Mouse (Mus musculus) heart, embryonic 10.5 days (tissue): ENCODE results near the gene Tnip3. TPM values are rescaled to one million over a fixed set of nuclear protein-coding genes. Genes with fewer than 3 reads are reported as not detected.

Experiments used
- DNase-seq: peaks from one replicate; pipeline ENCODE4 v3.0.0-alpha.2; 2017; ENCODE audit warnings: low spot score
- H3K27ac ChIP-seq: fragments of 300-500 bp; sonication (generic); 2 replicates; pipeline ENCODE4 v1.5.1; 2016; ENCODE audit warnings: mild to moderate bottlenecking
- H3K27me3 ChIP-seq: fragments of 300-500 bp; sonication (generic); 2 replicates; pipeline ENCODE4 v1.6.1; 2016; ENCODE audit warnings: mild to moderate bottlenecking; ENCODE audit not compliant: poor library complexity, insufficient read depth, severe bottlenecking
- H3K36me3 ChIP-seq: fragments of 300-500 bp; sonication (generic); 2 replicates; pipeline ENCODE4 v1.6.1; 2016; ENCODE audit warnings: mild to moderate bottlenecking, moderate library complexity
- H3K4me1 ChIP-seq: fragments of 300-500 bp; sonication (generic); 2 replicates; pipeline ENCODE4 v1.6.1; 2016; ENCODE audit warnings: mild to moderate bottlenecking
- H3K4me3 ChIP-seq: fragments of 300-500 bp; sonication (generic); 2 replicates; pipeline ENCODE4 v1.5.1; 2016; ENCODE audit warnings: mild to moderate bottlenecking, moderate library complexity
- H3K9me3 ChIP-seq: fragments of 300-500 bp; sonication (generic); 2 replicates; pipeline ENCODE4 v1.6.1; 2016; ENCODE audit warnings: mild to moderate bottlenecking, moderate library complexity
- WGBS: fragments of 180-500 bp; shearing (Covaris S2); methylation state at CpG from one replicate; pipeline ENCODE4 v1.1.7; 2016; 5-methylcytosine and 5-hydroxymethylcytosine counted together
- polyA plus RNA-seq: library from polyadenylated mRNA; unstranded; fragments of >200 nt; fragmentation: Nextera tagmentation; extraction: Ambion mirVana; gene quantifications from 2 replicates; pipeline ENCODE4 v1.2.1, GENCODE M21; 2016

Gene Tnip3
- polyA plus RNA-seq, 1 experiment from 2014 or later = not detected

- H3K4me1 ChIP-seq = no peaks in the 10 kb centered on the region; the same call in 1 of the 2 replicates
- H3K27ac ChIP-seq = no peak overlapping the region
- no peaks in the 10 kb centered on the region for H3K36me3 ChIP-seq
- H3K9me3 ChIP-seq = no peaks in the 10 kb centered on the region
- no peaks in the 10 kb centered on the region for H3K27me3 ChIP-seq
- no peak for DNase-seq
- no peak overlapping the region for H3K4me3 ChIP-seq
- WGBS = 58% methylated on average over 3 of the region's 3 CpGs
Measured at GRCm38 (mm10) chr6:65541094-65541493, 16.0 kb downstream of the Tnip3 start.

DNA sequence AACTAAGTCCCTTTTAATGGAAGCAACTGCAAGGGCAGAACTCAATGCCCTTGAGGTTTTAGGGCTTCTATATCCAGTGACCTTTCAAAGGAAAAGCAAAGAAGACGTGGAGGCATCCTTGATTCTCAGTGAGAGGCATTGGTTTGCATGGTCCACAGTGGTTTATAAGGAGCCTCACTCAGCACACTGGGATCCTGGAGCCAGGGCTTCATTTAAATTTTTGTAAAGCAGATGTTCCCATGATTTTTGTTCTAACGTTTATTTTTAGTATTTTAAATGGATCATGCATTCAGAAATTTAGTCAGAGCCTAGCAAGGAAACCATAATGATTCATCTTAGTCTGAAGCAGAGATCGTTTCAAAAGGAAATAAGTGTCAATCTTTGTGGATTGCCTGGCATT is 17.3 kb downstream of the Tnip3 start:
- DNase-seq = no peak
- 56% methylated on average over 3 of the region's 3 CpGs for WGBS
- no peak overlapping the region for H3K27ac ChIP-seq
- no peaks in the 10 kb centered on the region for H3K27me3 ChIP-seq
- H3K36me3 ChIP-seq = no peaks in the 10 kb centered on the region
- H3K4me3 ChIP-seq = no peak overlapping the region
- H3K4me1 ChIP-seq = no peaks in the 10 kb centered on the region; the same call in 1 of the 2 replicates
- H3K9me3 ChIP-seq = no peaks in the 10 kb centered on the region

DNA sequence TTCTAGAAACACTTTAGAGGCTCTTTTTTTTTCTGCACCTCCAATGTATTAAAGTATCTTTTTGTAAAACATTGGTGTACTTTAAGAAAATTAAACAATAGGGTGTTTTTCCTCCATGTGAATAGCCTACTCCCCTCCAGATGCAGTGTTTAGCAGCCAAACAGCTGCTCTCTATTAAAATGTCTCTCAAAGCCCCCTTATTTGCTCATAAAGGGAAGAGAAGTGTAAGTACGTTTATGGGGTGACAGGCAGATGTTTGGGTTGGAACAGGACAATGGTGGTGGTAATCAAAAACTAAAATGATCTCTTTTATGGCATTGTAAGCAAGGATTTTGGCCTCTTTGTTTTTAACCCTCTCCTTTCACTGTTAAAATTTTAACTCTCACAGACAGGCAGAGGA is 17.8 kb downstream of the Tnip3 start:
- no peaks in the 10 kb centered on the region for H3K9me3 ChIP-seq
- H3K4me1 ChIP-seq = no peaks in the 10 kb centered on the region
- 61% methylated on average over 1 of the region's 1 CpGs for WGBS
- H3K36me3 ChIP-seq = no peaks in the 10 kb centered on the region
- no peak overlapping the region for H3K4me3 ChIP-seq
- DNase-seq = no peak
- H3K27me3 ChIP-seq = no peaks in the 10 kb centered on the region
- H3K27ac ChIP-seq = no peak overlapping the region

DNA sequence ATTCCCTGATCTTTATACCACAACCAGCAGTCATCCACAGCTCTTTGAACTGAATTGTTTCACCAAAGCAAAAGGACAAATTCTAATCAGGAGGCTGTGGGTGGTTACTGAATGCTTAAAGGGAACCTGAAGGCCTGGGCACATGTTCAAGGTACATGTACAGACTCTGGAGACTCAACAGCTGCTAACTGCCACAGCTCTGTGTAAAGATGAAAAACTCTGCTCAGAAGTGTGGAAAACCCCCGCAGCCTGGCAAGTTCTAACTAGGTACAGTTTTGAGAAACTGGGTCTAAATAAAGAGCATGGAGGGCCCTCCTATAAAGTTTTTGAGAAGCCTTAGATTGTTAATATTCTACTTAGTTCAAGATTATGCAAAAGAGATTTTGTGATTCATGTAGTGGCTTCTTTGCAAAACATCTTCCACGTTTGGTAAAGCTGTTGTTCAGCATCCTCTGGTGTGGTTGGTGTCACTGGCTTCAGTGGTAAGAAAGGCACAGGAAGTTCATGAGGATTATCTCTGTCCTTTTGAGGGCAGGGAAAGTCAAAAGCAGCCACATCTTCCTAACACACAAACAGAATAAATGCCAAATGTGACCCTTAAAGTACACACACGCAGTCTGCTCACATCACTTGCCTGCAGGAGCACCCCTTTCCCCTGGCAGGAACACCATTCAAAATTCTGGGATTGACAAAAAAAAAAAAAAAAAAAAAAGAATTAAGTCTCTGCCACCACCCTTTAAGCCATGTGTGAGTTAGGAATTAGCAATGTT is 39.0 kb downstream of the Tnip3 start:
- Histone ChIP-seq H3K27me3 (no peaks in the 10 kb centered on the region), H3K36me3 (no peaks in the 10 kb centered on the region), H3K9me3 (no peaks in the 10 kb centered on the region), H3K27ac (no peak overlapping the region), H3K4me3 (no peak overlapping the region), H3K4me1 (no peaks in the 10 kb centered on the region)
- WGBS = 68% methylated on average over 3 of the region's 3 CpGs
- no peak for DNase-seq

- 40% methylated on average over 2 of the region's 2 CpGs for WGBS
- Histone ChIP-seq H3K9me3 (no peaks in the 10 kb centered on the region), H3K36me3 (no peaks in the 10 kb centered on the region), H3K27me3 (no peaks in the 10 kb centered on the region), H3K27ac (no peak overlapping the region), H3K4me3 (no peak overlapping the region), H3K4me1 (no peaks in the 10 kb centered on the region)
- DNase-seq = no peak
Measured at GRCm38 (mm10) chr6:65564657-65565039, 39.5 kb downstream of the Tnip3 start.

DNA sequence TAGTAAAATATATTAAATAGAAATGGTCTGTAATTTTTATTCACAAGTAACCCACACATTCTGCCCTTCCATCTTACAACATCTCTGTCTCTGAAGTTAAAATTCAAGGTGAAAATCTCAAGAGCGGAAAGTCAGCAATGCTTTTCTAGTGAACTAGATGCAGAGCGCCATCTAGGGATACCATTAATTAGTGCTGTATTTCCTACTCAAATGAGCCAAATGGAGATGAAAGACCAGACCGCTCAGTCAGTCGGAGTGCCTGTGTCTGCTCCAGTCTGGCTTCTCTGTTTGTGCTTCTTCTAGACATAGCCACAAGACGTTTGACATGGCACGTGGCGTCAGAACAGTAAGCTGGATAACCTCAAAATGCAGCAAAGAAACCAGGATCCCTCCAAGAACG is 44.6 kb downstream of the Tnip3 start:
- DNase-seq = no peak
- Histone ChIP-seq H3K4me1 (no peaks in the 10 kb centered on the region), H3K36me3 (no peaks in the 10 kb centered on the region), H3K4me3 (no peak overlapping the region), H3K9me3 (no peaks in the 10 kb centered on the region), H3K27me3 (no peaks in the 10 kb centered on the region), H3K27ac (no peak overlapping the region)
- WGBS = 31% methylated on average over 8 of the region's 8 CpGs

GRCm38 (mm10) chr6:65578151-65578973 is 53.2 kb downstream of the Tnip3 start:
- Histone ChIP-seq H3K36me3 (no peaks in the 10 kb centered on the region), H3K4me1 (peaks cover 6% of the 10 kb centered on the region; the same call in 1 of the 2 replicates), H3K27me3 (no peaks in the 10 kb centered on the region), H3K27ac (peak overlapping the region; percentile 73), H3K9me3 (no peaks in the 10 kb centered on the region), H3K4me3 (no peak overlapping the region)
- DNase-seq = no peak
- WGBS = 49% methylated on average over 8 of the region's 8 CpGs

DNA sequence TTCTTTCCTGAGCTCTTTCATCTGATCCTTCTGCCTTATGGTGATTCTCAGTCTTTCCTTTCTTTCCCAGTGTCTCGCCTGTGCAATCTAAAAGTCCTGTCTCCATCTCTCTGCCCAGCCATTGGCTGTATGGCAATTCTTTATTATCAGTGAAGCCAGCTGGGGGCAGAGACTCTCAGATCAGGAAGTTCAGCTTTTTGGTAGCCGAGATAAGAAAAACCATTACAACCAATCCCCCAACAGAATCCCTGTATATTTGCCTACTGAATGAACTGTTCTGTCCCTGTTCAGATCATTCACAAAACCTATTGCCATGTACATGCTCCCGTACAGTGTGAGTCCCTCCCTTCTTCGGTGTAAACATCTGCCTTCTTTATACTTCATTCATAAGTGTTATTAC is 57.9 kb downstream of the Tnip3 start:
- no peaks in the 10 kb centered on the region for H3K9me3 ChIP-seq
- DNase-seq = no peak
- no peaks in the 10 kb centered on the region for H3K36me3 ChIP-seq
- H3K27me3 ChIP-seq = no peaks in the 10 kb centered on the region
- no peak overlapping the region for H3K4me3 ChIP-seq
- 66% methylated on average over 4 of the region's 4 CpGs for WGBS
- peaks cover 13% of the 10 kb centered on the region; the same call in 1 of the 2 replicates for H3K4me1 ChIP-seq
- H3K27ac ChIP-seq = no peak overlapping the region

- no peak for DNase-seq
- Histone ChIP-seq H3K4me1 (peaks cover 8% of the 10 kb centered on the region; the same call in 1 of the 2 replicates), H3K36me3 (no peaks in the 10 kb centered on the region), H3K27me3 (no peaks in the 10 kb centered on the region), H3K9me3 (no peaks in the 10 kb centered on the region), H3K27ac (peak overlapping the region; percentile 59; the same call in 1 of the 2 replicates), H3K4me3 (no peak overlapping the region)
- WGBS = 39% methylated on average over 4 of the region's 4 CpGs
Measured at GRCm38 (mm10) chr6:65584870-65585332, 59.8 kb downstream of the Tnip3 start.

GRCm38 (mm10) chr6:65585333-65586053 is 60.4 kb downstream of the Tnip3 start:
- Histone ChIP-seq H3K4me3 (no peak overlapping the region), H3K27ac (no peak overlapping the region), H3K36me3 (no peaks in the 10 kb centered on the region), H3K9me3 (no peaks in the 10 kb centered on the region), H3K27me3 (no peaks in the 10 kb centered on the region), H3K4me1 (peaks cover 8% of the 10 kb centered on the region; the same call in 1 of the 2 replicates)
- DNase-seq = no peak
- WGBS = 68% methylated on average over 3 of the region's 3 CpGs

GRCm38 (mm10) chr6:65588847-65589246 is 63.7 kb downstream of the Tnip3 start:
- Histone ChIP-seq H3K9me3 (no peaks in the 10 kb centered on the region), H3K4me3 (no peak overlapping the region), H3K4me1 (peaks cover 8% of the 10 kb centered on the region; the same call in 1 of the 2 replicates), H3K27ac (no peak overlapping the region), H3K36me3 (no peaks in the 10 kb centered on the region), H3K27me3 (no peaks in the 10 kb centered on the region)
- WGBS = 71% methylated on average over 1 of the region's 1 CpGs
- no peak for DNase-seq

- DNase-seq = no peak
- H3K9me3 ChIP-seq = no peaks in the 10 kb centered on the region
- no peak overlapping the region for H3K4me3 ChIP-seq
- peaks cover 4% of the 10 kb centered on the region; the same call in 1 of the 2 replicates for H3K4me1 ChIP-seq
- no peak overlapping the region for H3K27ac ChIP-seq
- WGBS = 75% methylated on average over 2 of the region's 2 CpGs
- H3K27me3 ChIP-seq = no peaks in the 10 kb centered on the region
- H3K36me3 ChIP-seq = no peaks in the 10 kb centered on the region
Measured at GRCm38 (mm10) chr6:65590018-65590417, 64.9 kb downstream of the Tnip3 start.
